Mouse (Mus musculus) spleen, adult 2 months (tissue): Measurements from ENCODE around the gene Chid1. TPM values are rescaled to one million over a fixed set of nuclear protein-coding genes. Genes with fewer than 3 reads are reported as not detected.

ENCODE experiments used
- DNase-seq, 2 experiments: peaks; one replicate each; pipeline versions ENCODE4 v3.0.0 to v3.0.0-alpha.2; 2012 to 2021; ENCODE audit warnings: low spot score in 2 of 2, low read depth in 1 of 2
- H3K27ac ChIP-seq: fragments of 200-500 bp; 2 replicates; pipeline ENCODE4 v1.5.1; 2012; ENCODE audit warnings: low read length, inconsistent platforms; ENCODE audit not compliant: insufficient read depth
- H3K27me3 ChIP-seq: fragments of 200-500 bp; 2 replicates; pipeline ENCODE4 v1.6.1; 2012; ENCODE audit warnings: mild to moderate bottlenecking, moderate library complexity, low read length, inconsistent platforms; ENCODE audit not compliant: control insufficient read depth, insufficient read depth
- H3K36me3 ChIP-seq: fragments of 200-500 bp; 2 replicates; pipeline ENCODE4 v1.6.1; 2012; ENCODE audit warnings: mild to moderate bottlenecking, low read length, inconsistent platforms; ENCODE audit not compliant: control insufficient read depth, insufficient read depth
- H3K4me1 ChIP-seq: fragments of 200-500 bp; 2 replicates; pipeline ENCODE4 v1.6.1; 2011; ENCODE audit warnings: inconsistent platforms; ENCODE audit not compliant: control insufficient read depth, insufficient read depth, insufficient read length
- H3K4me3 ChIP-seq: fragments of 200-500 bp; 2 replicates; pipeline ENCODE4 v1.5.1; 2011; ENCODE audit warnings: mild to moderate bottlenecking, inconsistent platforms; ENCODE audit not compliant: insufficient read depth, insufficient read length; ENCODE audit errors: extremely low read depth
- CTCF ChIP-seq: fragments of 200-500 bp; IDR thresholded peaks from 2 replicates; pipeline ENCODE4 v1.5.1; 2011; ENCODE audit warnings: mild to moderate bottlenecking, inconsistent platforms; ENCODE audit not compliant: insufficient read depth, insufficient read length, insufficient replicate concordance; ENCODE audit errors: extremely low read depth
- POLR2A ChIP-seq: fragments of 200-500 bp; IDR thresholded peaks from 2 replicates; pipeline ENCODE4 v1.6.1; 2011; ENCODE audit warnings: low read depth, low read length, inconsistent platforms
- whole genome bisulfite sequencing: fragments of 180-500 bp; shearing (Covaris S2); methylation state at CpG from one replicate; pipeline ENCODE4 v1.1.7; 2018; 5-methylcytosine and 5-hydroxymethylcytosine counted together
- polyA plus RNA-seq: library from polyadenylated mRNA; depleted of rRNA; stranded (reverse); fragments of >200 nt; gene quantifications from 2 replicates; pipeline ENCODE4 v1.2.3, GENCODE M21; 2012

Gene Chid1
- polyA plus RNA-seq, 1 experiment: 13.8 TPM

DNA sequence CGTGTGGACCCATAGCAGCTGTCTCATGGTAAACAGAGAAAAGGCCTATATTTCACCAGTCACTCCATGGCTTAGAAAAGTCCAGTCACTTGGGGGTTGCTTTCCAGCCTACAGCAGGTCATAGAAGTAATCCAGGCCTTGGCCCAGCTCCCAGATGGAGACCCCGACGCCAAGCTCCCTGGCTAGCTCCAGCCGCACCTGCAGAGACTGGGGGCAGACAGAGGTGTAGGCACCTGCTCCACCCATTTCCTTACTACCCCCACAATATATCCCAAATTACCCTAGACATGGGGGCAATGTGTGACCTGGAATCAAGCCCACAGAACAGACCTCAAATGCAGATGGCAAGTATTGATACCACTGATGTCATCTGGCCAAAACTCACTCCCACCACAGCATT lies 43.7 kb downstream of the Chid1 start:
- no peak for DNase-seq
- no peaks in the 10 kb centered on the region for H3K4me1 ChIP-seq
- H3K27ac ChIP-seq: no peak overlapping the region
- no peak overlapping the region for H3K4me3 ChIP-seq
- H3K36me3 ChIP-seq: peaks cover 4% of the 10 kb centered on the region; the same call in 1 of the 2 replicates
- 97% methylated on average over 4 of the region's 4 CpGs for WGBS
- no peaks in the 10 kb centered on the region for H3K27me3 ChIP-seq
- TF ChIP-seq POLR2A: no peak
- TF ChIP-seq CTCF: no peak

DNA sequence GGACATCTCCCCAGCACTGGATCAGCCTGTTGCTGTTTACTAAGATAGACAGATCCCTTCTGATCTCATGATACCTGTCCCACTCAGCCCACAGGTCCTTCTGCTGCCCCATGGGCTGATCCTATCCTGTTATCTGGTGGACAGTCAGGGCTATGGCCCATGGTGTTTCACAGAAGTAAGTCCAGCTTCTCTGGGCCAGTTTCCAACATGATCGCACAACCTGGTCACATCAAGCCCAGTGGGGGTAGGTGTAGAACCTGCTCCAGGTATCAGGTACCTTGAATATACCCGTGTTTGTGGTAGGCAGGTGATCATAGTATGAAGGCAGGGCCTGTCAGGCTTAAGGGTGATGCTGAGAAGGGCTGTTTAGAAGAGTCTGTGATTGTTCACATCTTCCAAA lies 44.3 kb downstream of the Chid1 start:
- 91% methylated on average over 2 of the region's 2 CpGs for WGBS
- H3K36me3 ChIP-seq: peaks cover 4% of the 10 kb centered on the region; the same call in 1 of the 2 replicates
- H3K4me3 ChIP-seq: no peak overlapping the region
- H3K27ac ChIP-seq: no peak overlapping the region
- no peak for DNase-seq
- no peaks in the 10 kb centered on the region for H3K4me1 ChIP-seq
- TF ChIP-seq POLR2A: no peak
- TF ChIP-seq CTCF: no peak
- no peaks in the 10 kb centered on the region for H3K27me3 ChIP-seq

DNA sequence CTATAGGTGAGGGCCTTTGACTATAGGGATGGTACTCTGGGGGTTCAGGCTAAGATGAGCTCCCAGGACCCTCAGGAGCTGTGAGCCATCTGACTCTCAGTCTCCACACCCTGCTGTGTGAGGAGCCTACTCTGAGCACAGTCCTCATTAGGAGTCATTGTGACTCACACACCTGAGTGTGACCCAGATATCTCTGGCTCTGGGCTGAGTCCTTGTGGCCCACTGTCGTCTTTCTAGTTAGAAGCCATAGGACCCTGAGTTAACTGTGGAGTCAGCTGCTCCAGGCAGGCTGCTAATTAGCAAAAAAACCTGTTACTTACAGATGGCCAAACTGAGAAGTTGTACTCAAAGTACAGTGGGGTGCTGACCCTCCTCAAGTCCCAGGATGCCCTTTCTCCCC lies 45.9 kb downstream of the Chid1 start:
- Histone ChIP-seq H3K4me1 (no peaks in the 10 kb centered on the region), H3K27me3 (no peaks in the 10 kb centered on the region), H3K36me3 (peaks cover 2% of the 10 kb centered on the region; the same call in 1 of the 2 replicates), H3K27ac (no peak overlapping the region), H3K4me3 (no peak overlapping the region)
- 93% methylated on average over 1 of the region's 1 CpGs for WGBS
- TF ChIP-seq CTCF (no peak), POLR2A (no peak)
- DNase-seq: no peak

DNA sequence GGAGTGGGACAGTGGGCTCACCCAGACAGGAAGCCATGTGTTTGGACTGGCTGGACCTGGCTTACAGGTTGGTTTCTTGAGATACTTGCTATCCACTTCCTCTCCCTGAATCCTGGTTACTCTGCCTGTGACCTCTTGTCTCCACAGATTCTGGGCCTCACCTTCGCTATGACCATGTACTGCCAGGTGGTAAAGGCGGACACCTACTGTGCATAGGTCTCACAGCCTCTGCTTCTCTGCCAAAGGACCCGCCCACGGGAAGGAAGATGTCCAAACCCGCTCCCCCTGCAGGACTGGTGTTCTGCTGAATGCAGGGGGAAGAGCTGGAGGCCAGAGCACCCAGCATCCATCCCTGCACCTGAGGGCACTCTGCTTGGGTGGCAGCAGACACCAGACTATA lies 46.9 kb downstream of the Chid1 start:
- no peak for DNase-seq

DNA sequence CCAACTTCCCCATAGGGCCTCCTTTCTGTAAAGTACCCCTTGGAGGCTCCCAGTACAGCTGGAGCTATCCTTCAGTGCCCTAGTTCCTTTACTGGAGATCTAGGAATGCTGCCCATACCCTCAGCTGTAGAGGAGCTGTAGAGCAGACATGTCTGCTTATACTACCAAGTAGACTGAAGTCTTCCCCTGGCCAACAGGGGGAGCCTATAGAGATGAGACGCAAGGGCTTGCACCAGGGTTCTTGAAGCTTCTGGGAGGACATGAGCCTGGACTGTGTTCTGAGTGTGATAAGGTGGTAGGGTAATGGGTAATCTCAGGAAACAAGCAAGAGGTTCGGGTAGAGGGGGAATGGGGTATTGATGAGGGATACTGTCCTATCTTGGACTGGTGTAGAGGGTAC lies 48.5 kb downstream of the Chid1 start:
- Histone ChIP-seq H3K4me1 (no peaks in the 10 kb centered on the region), H3K36me3 (peaks cover 2% of the 10 kb centered on the region; the same call in 1 of the 2 replicates), H3K4me3 (no peak overlapping the region), H3K27me3 (no peaks in the 10 kb centered on the region), H3K27ac (no peak overlapping the region)
- TF ChIP-seq CTCF: no peak
- TF ChIP-seq POLR2A: no peak
- DNase-seq: no peak
- WGBS: 83% methylated on average over 2 of the region's 2 CpGs

More for the DNA sequence above, 46.9 kb downstream of the Chid1 start:
- TF ChIP-seq CTCF (no peak), POLR2A (no peak)
- 86% methylated on average over 5 of the region's 5 CpGs for WGBS
- H3K4me3 ChIP-seq: no peak overlapping the region
- H3K36me3 ChIP-seq: peaks cover 2% of the 10 kb centered on the region; the same call in 1 of the 2 replicates
- no peak overlapping the region for H3K27ac ChIP-seq
- H3K4me1 ChIP-seq: no peaks in the 10 kb centered on the region
- no peaks in the 10 kb centered on the region for H3K27me3 ChIP-seq

DNA sequence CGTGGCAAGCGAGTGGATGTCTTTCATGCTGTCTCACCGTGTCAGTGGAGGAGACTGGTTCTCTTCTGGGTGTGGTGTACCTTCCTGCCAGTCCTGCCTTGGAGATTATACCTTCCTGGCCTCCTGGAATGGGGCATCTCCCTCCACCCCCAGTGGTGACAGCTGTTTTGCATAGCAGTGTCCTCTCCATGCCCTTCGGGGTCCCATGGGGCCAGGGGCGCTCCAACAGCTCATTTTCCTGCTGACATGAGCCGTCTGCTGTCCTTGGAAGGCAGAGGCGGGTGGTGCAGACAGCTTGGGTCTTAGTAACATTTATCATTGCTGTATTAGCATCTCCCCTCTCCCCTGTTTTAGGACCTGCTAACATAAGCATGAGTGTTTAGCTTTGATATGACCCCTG lies 52.5 kb downstream of the Chid1 start:
- TF ChIP-seq CTCF (no peak), POLR2A (no peak)
- peaks cover 5% of the 10 kb centered on the region for H3K4me1 ChIP-seq
- H3K27ac ChIP-seq: no peak overlapping the region
- WGBS: 65% methylated on average over 7 of the region's 7 CpGs
- DNase-seq: no peak
- no peaks in the 10 kb centered on the region for H3K36me3 ChIP-seq
- H3K27me3 ChIP-seq: peaks cover 3% of the 10 kb centered on the region; the same call in 1 of the 2 replicates
- H3K4me3 ChIP-seq: no peak overlapping the region

DNA sequence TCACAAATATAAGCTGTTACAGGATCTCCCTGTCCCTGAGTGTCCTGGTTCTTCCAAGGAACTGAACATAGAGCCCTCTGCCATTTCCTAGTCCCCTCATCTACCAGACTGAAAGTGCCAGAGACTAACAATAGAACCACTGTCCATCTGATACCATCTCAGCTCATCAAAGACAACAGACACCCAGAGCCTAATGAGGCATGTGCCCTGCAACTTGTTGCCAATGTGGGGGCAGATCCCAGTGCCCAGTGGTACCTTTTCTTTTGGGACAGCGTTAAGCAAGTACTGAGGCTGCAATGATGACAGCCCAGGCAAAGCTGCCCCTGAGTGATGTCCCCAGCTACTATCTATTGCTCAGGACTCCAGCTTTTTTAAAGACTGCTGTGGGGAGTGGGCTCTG lies 53.4 kb downstream of the Chid1 start:
- Histone ChIP-seq H3K27ac (no peak overlapping the region), H3K4me3 (no peak overlapping the region), H3K4me1 (peaks cover 7% of the 10 kb centered on the region), H3K27me3 (peaks cover 7% of the 10 kb centered on the region; the same call in 1 of the 2 replicates), H3K36me3 (no peaks in the 10 kb centered on the region)
- 97% methylated on average over 1 of the region's 1 CpGs for WGBS
- TF ChIP-seq CTCF (no peak), POLR2A (no peak)
- no peak for DNase-seq
